Mouse (Mus musculus) hindbrain, embryonic 10.5 days (tissue): ENCODE data around the gene Vpreb3. TPM values are rescaled to one million over a fixed set of nuclear protein-coding genes. Genes with fewer than 3 reads are reported as not detected.
"Not testable (repeated sequence)": the region's sequence is repeated elsewhere in the genome, so short reads cannot be mapped to it uniquely, and the experiment has no call there.

Experiments used
- DNase-seq: peaks from one replicate; pipeline ENCODE4 v3.0.0-alpha.2; 2017; ENCODE audit warnings: low spot score
- H3K27ac ChIP-seq: fragments of 300-500 bp; sonication (generic); 2 replicates; pipeline ENCODE4 v1.5.1; 2016; ENCODE audit warnings: mild to moderate bottlenecking, moderate library complexity
- H3K27me3 ChIP-seq: fragments of 300-500 bp; sonication (generic); 2 replicates; pipeline ENCODE4 v1.6.1; 2016; ENCODE audit warnings: mild to moderate bottlenecking; ENCODE audit not compliant: poor library complexity, insufficient read depth, severe bottlenecking
- H3K36me3 ChIP-seq: fragments of 300-500 bp; sonication (generic); 2 replicates; pipeline ENCODE4 v1.6.1; 2016; ENCODE audit warnings: mild to moderate bottlenecking, moderate library complexity
- H3K4me1 ChIP-seq: fragments of 300-500 bp; sonication (generic); replicated peaks from 2 replicates; pipeline ENCODE4 v1.6.1; 2016; ENCODE audit warnings: mild to moderate bottlenecking
- H3K4me3 ChIP-seq: fragments of 300-500 bp; sonication (generic); 2 replicates; pipeline ENCODE4 v1.5.1; 2016; ENCODE audit warnings: mild to moderate bottlenecking, moderate library complexity
- H3K9me3 ChIP-seq: fragments of 300-500 bp; sonication (generic); 2 replicates; pipeline ENCODE4 v1.6.1; 2016; ENCODE audit warnings: mild to moderate bottlenecking, moderate library complexity
- WGBS: fragments of 180-500 bp; shearing (Covaris S2); methylation state at CpG from one replicate; pipeline ENCODE4 v1.1.7; 2016; 5-methylcytosine and 5-hydroxymethylcytosine counted together
- polyA plus RNA-seq: library from polyadenylated mRNA; unstranded; fragments of >200 nt; fragmentation: Nextera tagmentation; extraction: Ambion mirVana; gene quantifications from 2 replicates; pipeline ENCODE4 v1.2.1, GENCODE M21; 2016

Gene Vpreb3
- polyA plus RNA-seq, 1 experiment from 2014 or later, result 0.61 TPM

DNA sequence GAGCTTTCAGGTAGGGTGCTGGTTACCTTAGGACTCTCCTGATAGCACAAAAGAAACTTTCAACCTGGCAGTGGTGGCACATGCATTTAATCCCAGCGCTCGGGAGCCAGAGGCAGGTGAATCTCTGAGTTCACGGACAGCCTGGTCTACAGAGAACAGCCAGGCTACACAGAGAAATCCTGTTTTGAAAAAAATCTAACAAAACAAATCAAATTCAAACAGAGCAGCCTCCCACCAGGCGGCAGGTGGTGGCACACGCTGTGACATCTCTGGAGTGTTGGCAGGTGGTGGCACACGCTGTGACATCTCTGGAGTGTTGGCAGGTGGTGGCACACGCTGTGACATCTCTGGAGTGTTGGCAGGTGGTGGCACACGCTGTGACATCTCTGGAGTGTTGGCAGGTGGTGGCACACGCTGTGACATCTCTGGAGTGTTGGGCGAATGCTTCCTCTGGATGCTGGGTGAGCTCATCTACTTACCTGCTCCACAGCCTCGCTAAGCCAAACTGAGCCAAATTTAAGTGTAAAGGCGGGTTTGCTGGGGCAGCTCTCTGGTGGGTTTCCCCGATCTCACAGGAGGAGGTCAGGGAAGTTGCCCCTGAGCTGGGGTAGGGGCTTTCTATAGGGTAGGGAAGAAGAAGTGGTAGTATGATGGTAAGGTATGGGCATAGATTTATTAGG, 51.8 kb downstream of the Vpreb3 start:
- WGBS, result 78% methylated on average over 13 of the region's 13 CpGs
- H3K27me3 ChIP-seq, H3K36me3 ChIP-seq, H3K4me1 ChIP-seq, H3K9me3 ChIP-seq, DNase-seq, H3K27ac ChIP-seq, H3K4me3 ChIP-seq: not testable (repeated sequence)

DNA sequence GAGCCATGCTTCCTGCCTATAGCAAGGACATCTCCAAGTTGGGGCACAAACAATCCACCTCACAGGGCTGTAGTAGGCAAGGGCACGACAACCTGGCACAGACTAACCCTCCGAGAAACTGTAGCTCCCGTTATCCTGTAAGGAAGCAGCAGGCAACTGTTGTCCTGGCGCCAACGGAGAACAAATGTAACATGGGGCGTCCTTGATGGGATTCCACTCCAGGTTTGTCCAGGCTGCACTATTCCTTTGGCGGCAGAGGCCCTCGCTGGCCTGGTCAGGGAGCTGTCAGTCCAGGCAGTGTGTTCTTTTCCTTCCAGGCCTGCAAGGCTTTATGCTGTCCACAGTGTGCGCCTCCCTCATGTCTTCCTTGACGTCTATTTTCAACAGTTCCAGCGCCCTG, 52.6 kb downstream of the Vpreb3 start:
- no peaks in the 10 kb centered on the region for H3K36me3 ChIP-seq
- H3K9me3 ChIP-seq, result no peaks in the 10 kb centered on the region
- H3K4me1 ChIP-seq, result no peaks in the 10 kb centered on the region
- 89% methylated on average over 11 of the region's 11 CpGs for WGBS
- DNase-seq, result no peak
- no peak overlapping the region for H3K4me3 ChIP-seq
- H3K27ac ChIP-seq, result no peak overlapping the region
- H3K27me3 ChIP-seq, result no peaks in the 10 kb centered on the region

DNA sequence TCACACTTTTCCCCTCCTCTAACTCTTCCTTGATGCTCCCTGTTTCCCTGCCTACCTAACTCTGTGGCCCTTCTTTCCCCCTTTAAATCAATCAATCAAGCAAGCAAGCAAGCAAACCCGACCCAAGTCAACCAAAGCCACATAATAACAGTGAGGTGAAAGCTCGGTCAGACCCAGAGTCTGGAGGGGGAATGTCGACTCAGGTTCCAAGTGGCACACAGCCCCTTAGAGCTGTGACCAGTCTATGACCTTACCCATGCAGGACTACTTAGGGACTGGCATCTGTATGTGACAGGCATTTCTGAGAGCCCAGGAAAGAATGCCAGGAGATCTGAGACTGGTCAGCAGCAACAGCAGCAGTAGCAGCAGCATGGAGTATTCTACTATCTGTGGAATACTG, 53.5 kb downstream of the Vpreb3 start:
- Histone ChIP-seq H3K4me3 (no peak overlapping the region), H3K27ac (no peak overlapping the region), H3K4me1 (peaks cover 8% of the 10 kb centered on the region), H3K9me3 (no peaks in the 10 kb centered on the region), H3K36me3 (no peaks in the 10 kb centered on the region), H3K27me3 (no peaks in the 10 kb centered on the region)
- DNase-seq, result no peak
- 62% methylated on average over 3 of the region's 3 CpGs for WGBS

Other genes starting within 250 kb of the Vpreb3 start
- 36.8 and 38.4 TPM in 2 replicates for gene Cabin1, start 178.7 kb upstream of the Vpreb3 start, polyA plus RNA-seq
- 94.1 and 95.3 TPM in 2 replicates for gene Ddt, start 169.6 kb upstream of the Vpreb3 start, polyA plus RNA-seq
- not detected in 2 replicates for gene Gm20441, start 162.1 kb upstream of the Vpreb3 start, polyA plus RNA-seq
- 1.4 and 1.9 TPM in 2 replicates for gene Gstt3, start 161.6 kb upstream of the Vpreb3 start, polyA plus RNA-seq
- gene Gstt1, start 144.5 kb upstream of the Vpreb3 start, polyA plus RNA-seq, result 3.8 and 4.1 TPM in 2 replicates
- gene Gstt4, start 120.5 kb upstream of the Vpreb3 start, polyA plus RNA-seq, result not detected in 2 replicates
- gene Gstt2, start 105.6 kb upstream of the Vpreb3 start, polyA plus RNA-seq, result 7.9 and 8.5 TPM in 2 replicates
- 2,694 and 3,395 TPM in 2 replicates for gene Mif, start 82.8 kb upstream of the Vpreb3 start, polyA plus RNA-seq
- gene Derl3, start 49.6 kb upstream of the Vpreb3 start, polyA plus RNA-seq, result 1.6 and 3.1 TPM in 2 replicates
- 284 and 332 TPM in 2 replicates for gene Smarcb1, start 21.4 kb upstream of the Vpreb3 start, polyA plus RNA-seq
- 9.3 and 13.1 TPM in 2 replicates for gene Chchd10, start 9.9 kb upstream of the Vpreb3 start, polyA plus RNA-seq
- gene Mmp11, start 6.6 kb upstream of the Vpreb3 start, polyA plus RNA-seq, result 31.0 and 41.3 TPM in 2 replicates
- 0.85 and 1.6 TPM in 2 replicates for gene Gm867, start 2.4 kb upstream of the Vpreb3 start, polyA plus RNA-seq
- gene Gm5134, start 11.5 kb downstream of the Vpreb3 start, polyA plus RNA-seq, result not detected in 2 replicates
- gene Zfp280b, start 89.6 kb downstream of the Vpreb3 start, polyA plus RNA-seq, result 29.7 and 37.6 TPM in 2 replicates
- gene Slc5a4b, start 167.9 kb downstream of the Vpreb3 start, polyA plus RNA-seq, result not detected in 2 replicates
- gene Slc5a4a, start 204.4 kb downstream of the Vpreb3 start, polyA plus RNA-seq, result not detected in 2 replicates